Mouse (Mus musculus) heart, postnatal 0 days (tissue): ENCODE data around the gene Nppa.
A peak's percentile ranks its signal among the peaks of the same experiment; 100 is the strongest.

Experiments
- CTCF ChIP-seq: IDR thresholded peaks from 2 replicates; pipeline ENCODE4 v1.5.1; 2016; ENCODE audit warnings: antibody characterized with exemption, control low read depth, low read depth
- EP300 ChIP-seq: IDR thresholded peaks from 2 replicates; pipeline ENCODE4 v1.6.1; 2016; ENCODE audit warnings: antibody characterized with exemption, low read depth

- TF ChIP-seq CTCF (peak; percentile 99), EP300 (no peak)
Observed at GRCm38 (mm10) chr4:147959881-147960831, 40.4 kb upstream of the Nppa start.
